Mouse (Mus musculus): Measurements from ENCODE around the gene Ube2s. TPM values are rescaled to one million over a fixed set of nuclear protein-coding genes. Genes with fewer than 3 reads are reported as not detected.
A peak's percentile ranks its signal among the peaks of the same experiment; 100 is the strongest.
"Not testable (repeated sequence)": the region's sequence is repeated elsewhere in the genome, so short reads cannot be mapped to it uniquely, and the experiment has no call there.

The Ube2s gene
- polyA plus RNA-seq, 1 experiment from 2014 or later: 292 TPM

- Histone ChIP-seq H3K4me2 (no peak overlapping the region), H3K4me1 (replicated peaks) (peaks cover 7% of the 10 kb centered on the region), H3K9ac (no peak overlapping the region), H3K36me3 (no peaks in the 10 kb centered on the region), H3K9me3 (replicated peaks) (no peaks in the 10 kb centered on the region), H3K27ac (no peak overlapping the region), H3K4me3 (replicated peaks) (no peak overlapping the region), H3K27me3 (no peaks in the 10 kb centered on the region)
- ATAC-seq (ENCODE audit: low read depth): no peak
- no peak for DNase-seq
Measured at GRCm38 (mm10) chr7:4816559-4816958, 4.2 kb upstream of the Ube2s start.

- DNase-seq: no peak
- Histone ChIP-seq H3K27ac (peak overlapping the region; percentile 92), H3K4me2 (peak overlapping the region; percentile 89), H3K27me3 (no peaks in the 10 kb centered on the region), H3K36me3 (peaks cover 33% of the 10 kb centered on the region), H3K9me3 (replicated peaks) (no peaks in the 10 kb centered on the region), H3K9ac (peak overlapping the region; percentile 80), H3K4me3 (replicated peaks) (peak overlapping the region; percentile 88), H3K4me1 (replicated peaks) (peaks cover 37% of the 10 kb centered on the region)
- 11% methylated on average over 8 of the region's 8 CpGs for WGBS (ENCODE audit: insufficient replicate concordance)
- no peak for ATAC-seq (ENCODE audit: low read depth)
Measured at GRCm38 (mm10) chr7:4813105-4813791, 858 bp upstream of the Ube2s start.

DNA sequence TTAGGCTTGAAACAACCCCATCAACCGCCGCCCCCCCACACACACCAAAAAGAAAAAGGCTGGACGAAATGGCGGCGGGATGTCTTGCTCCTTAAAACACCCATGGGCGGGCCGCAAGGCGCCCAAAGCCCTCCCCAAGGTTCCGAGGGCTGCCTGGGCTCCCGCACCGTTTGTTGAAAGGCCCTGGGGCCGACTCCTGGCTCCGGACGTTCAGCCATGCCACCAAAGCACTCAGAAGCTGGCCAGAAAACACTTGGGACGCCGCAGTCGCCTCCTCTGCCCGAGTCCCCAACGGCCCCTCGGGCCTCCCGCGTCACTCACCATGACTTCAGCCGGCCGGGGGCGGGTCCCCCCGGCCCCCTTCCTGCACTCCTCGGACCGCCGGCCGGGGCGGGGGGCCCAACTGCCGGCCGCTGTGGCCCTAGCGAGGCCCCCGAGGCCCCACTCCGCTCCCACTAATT is 518 bp downstream of the Ube2s start:
- Histone ChIP-seq H3K4me3 (replicated peaks) (peak overlapping the region; percentile 88), H3K27ac (peak overlapping the region; percentile 92), H3K36me3 (peaks cover 44% of the 10 kb centered on the region), H3K27me3 (no peaks in the 10 kb centered on the region), H3K9me3 (replicated peaks) (no peaks in the 10 kb centered on the region), H3K4me1 (replicated peaks) (peaks cover 48% of the 10 kb centered on the region), H3K9ac (peak overlapping the region; percentile 100), H3K4me2 (peak overlapping the region; percentile 89)
- DNase-seq (no peak), ATAC-seq (ENCODE audit: low read depth) (no peak; the same call in 1 of the 2 replicates)
- WGBS (ENCODE audit: insufficient replicate concordance): 1% methylated on average over 30 of the region's 36 CpGs

DNA sequence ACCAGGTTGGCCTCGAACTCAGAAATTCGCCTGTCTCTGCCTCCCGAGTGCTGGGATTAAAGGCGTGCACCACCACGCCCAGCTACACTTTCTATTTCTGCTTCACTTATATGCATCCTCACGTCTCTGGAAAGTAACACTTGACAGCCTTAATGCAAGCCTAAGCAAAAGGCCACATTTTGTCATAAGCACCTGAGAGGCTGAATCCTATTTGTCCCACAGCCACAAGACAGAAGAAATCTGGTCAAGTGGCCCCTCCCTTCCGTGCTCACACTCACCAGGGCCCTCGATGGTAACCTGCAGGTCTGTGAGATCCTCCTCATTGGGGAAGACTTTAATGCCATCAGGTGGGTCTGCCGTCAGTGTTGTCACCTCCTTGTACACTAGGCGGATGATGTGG is 1.3 kb downstream of the Ube2s start:
- DNase-seq; H3K27me3 ChIP-seq; H3K9me3 ChIP-seq (replicated peaks); ATAC-seq (ENCODE audit: low read depth): not testable (repeated sequence)
- 15% methylated on average over 10 of the region's 10 CpGs for WGBS (ENCODE audit: insufficient replicate concordance)
- Histone ChIP-seq H3K27ac (peak overlapping the region; percentile 92), H3K4me3 (replicated peaks) (peak overlapping the region; percentile 88), H3K4me2 (peak overlapping the region; percentile 89), H3K9ac (peak overlapping the region; percentile 100), H3K36me3 (peaks cover 51% of the 10 kb centered on the region), H3K4me1 (replicated peaks) (peaks cover 55% of the 10 kb centered on the region)

DNA sequence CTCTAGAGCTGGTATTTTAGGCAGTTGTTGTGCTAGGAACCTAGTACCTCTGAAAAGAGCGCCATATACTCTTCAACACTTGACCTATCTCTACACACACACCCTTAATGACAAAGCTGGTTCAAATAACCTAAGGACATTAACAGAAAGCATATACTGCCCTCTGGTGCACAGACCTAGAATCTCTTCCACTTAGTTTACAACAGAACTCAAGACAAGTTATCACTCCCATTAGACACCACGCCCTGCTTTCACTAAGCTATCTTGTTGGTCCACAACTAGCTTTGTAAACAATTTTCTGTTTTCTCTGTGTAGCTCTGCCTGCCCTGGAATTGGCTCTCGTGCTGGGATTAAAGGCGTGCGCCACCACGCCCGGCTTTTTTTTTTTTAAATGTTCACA is 5.7 kb downstream of the Ube2s start:
- Histone ChIP-seq H3K4me3 (replicated peaks) (0 out of 2 replicates have a peak overlapping the region, but pooled peaks have one; percentile 2), H3K4me2 (peak overlapping the region; percentile 31), H3K4me1 (replicated peaks) (peaks cover 50% of the 10 kb centered on the region), H3K36me3 (peaks cover 84% of the 10 kb centered on the region), H3K27me3 (no peaks in the 10 kb centered on the region), H3K9ac (peak overlapping the region; percentile 7; the same call in 1 of the 2 replicates), H3K9me3 (replicated peaks) (no peaks in the 10 kb centered on the region), H3K27ac (peak overlapping the region; percentile 86)
- 39% methylated on average over 7 of the region's 7 CpGs for WGBS (ENCODE audit: insufficient replicate concordance)
- DNase-seq (peak; percentile 70), ATAC-seq (ENCODE audit: low read depth) (peak; percentile 85)

- Histone ChIP-seq H3K36me3 (peaks cover 64% of the 10 kb centered on the region), H3K9me3 (replicated peaks) (no peaks in the 10 kb centered on the region), H3K4me3 (replicated peaks) (no peak overlapping the region), H3K27me3 (no peaks in the 10 kb centered on the region), H3K4me2 (no peak overlapping the region), H3K4me1 (replicated peaks) (peaks cover 13% of the 10 kb centered on the region), H3K9ac (no peak overlapping the region), H3K27ac (no peak overlapping the region)
- ATAC-seq (ENCODE audit: low read depth): no peak
- no peak for DNase-seq
Measured at GRCm38 (mm10) chr7:4802247-4802646, 10.1 kb downstream of the Ube2s start.

DNA sequence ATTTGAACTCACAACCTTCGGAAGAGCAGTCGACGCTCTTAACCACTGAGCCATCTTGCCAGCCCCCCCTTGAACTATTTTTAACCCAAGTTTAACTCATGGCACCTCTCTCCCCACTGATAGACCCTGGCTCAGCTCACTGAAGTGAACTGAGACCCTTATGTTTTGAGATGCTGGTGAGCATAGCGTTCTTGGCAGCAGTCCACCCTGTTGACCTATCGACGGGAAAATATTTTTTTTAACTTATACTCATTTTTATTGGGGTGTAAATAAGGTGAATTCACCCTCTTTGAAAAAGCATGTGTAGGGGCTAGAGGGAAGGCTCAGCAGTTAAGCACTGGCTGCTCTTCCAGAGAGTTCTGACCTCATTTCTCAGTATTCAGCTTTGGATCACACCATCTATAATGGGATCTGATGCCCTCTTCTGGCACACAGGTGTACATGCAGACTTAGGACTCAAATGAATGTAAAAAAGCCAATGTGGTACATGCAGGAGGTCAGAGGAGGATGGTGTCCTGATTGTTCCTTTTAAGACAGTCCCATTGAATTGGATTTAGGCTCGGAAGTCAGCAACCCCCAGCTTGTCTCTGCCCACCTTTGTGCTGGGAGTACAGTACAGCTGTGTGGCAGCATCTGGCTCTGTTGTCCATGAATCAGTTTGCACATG is 16.5 kb downstream of the Ube2s start:
- whole genome bisulfite sequencing (ENCODE audit: insufficient replicate concordance): 66% methylated on average over 7 of the region's 7 CpGs
- ATAC-seq (ENCODE audit: low read depth) (no peak), DNase-seq (no peak)
- H3K36me3 ChIP-seq: peaks cover 53% of the 10 kb centered on the region
- peaks cover 35% of the 10 kb centered on the region for H3K4me1 ChIP-seq (replicated peaks)
- no peak overlapping the region for H3K4me3 ChIP-seq (replicated peaks)
- no peak overlapping the region for H3K9ac ChIP-seq
- H3K27me3 ChIP-seq: no peaks in the 10 kb centered on the region
- no peak overlapping the region for H3K4me2 ChIP-seq
- no peaks in the 10 kb centered on the region for H3K9me3 ChIP-seq (replicated peaks)
- H3K27ac ChIP-seq: no peak overlapping the region; the same call in none of the 2 replicates

- WGBS (ENCODE audit: insufficient replicate concordance): 50% methylated on average over 3 of the region's 3 CpGs
- Histone ChIP-seq H3K27me3 (no peaks in the 10 kb centered on the region), H3K9me3 (replicated peaks) (no peaks in the 10 kb centered on the region), H3K27ac (peak overlapping the region; percentile 95), H3K4me3 (replicated peaks) (peak overlapping the region; percentile 92), H3K4me1 (replicated peaks) (peaks cover 41% of the 10 kb centered on the region), H3K36me3 (peaks cover 53% of the 10 kb centered on the region), H3K9ac (peak overlapping the region; percentile 96), H3K4me2 (peak overlapping the region; percentile 82)
- DNase-seq (no peak), ATAC-seq (ENCODE audit: low read depth) (0 out of 2 replicates have a peak, but pooled peaks have one; percentile 4)
Measured at GRCm38 (mm10) chr7:4794631-4795168, 17.7 kb downstream of the Ube2s start.

- Histone ChIP-seq H3K27me3 (no peaks in the 10 kb centered on the region), H3K36me3 (peaks cover 47% of the 10 kb centered on the region), H3K9ac (peak overlapping the region; percentile 96), H3K4me3 (replicated peaks) (peak overlapping the region; percentile 92), H3K4me1 (replicated peaks) (peaks cover 49% of the 10 kb centered on the region), H3K27ac (peak overlapping the region; percentile 95), H3K4me2 (peak overlapping the region; percentile 82), H3K9me3 (replicated peaks) (no peaks in the 10 kb centered on the region)
- ATAC-seq (ENCODE audit: low read depth) (no peak), DNase-seq (no peak)
- 23% methylated on average over 4 of the region's 4 CpGs for WGBS (ENCODE audit: insufficient replicate concordance)
Measured at GRCm38 (mm10) chr7:4793674-4794073, 18.7 kb downstream of the Ube2s start.

DNA sequence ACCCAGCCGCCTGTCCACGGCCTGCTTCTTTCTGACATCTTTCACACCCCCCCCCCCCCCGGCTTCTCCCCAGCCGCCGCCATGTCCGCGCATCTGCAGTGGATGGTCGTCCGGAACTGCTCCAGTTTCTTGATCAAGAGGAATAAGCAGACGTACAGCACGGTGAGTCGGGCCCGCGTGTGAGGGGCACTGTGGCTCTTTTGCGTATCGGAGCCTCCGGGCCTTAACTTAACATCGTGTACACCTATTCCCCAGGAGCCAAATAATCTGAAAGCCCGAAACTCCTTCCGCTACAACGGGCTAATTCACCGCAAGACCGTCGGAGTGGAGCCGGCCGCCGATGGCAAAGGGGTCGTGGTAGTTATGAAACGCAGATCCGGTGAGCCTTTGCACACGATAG is 19.1 kb downstream of the Ube2s start:
- peak overlapping the region; percentile 92 for H3K4me3 ChIP-seq (replicated peaks)
- H3K9ac ChIP-seq: peak overlapping the region; percentile 96
- peak overlapping the region; percentile 82 for H3K4me2 ChIP-seq
- H3K27ac ChIP-seq: peak overlapping the region; percentile 95
- not testable (repeated sequence) for DNase-seq; ATAC-seq (ENCODE audit: low read depth); H3K9me3 ChIP-seq (replicated peaks); H3K27me3 ChIP-seq
- H3K36me3 ChIP-seq: peaks cover 47% of the 10 kb centered on the region
- peaks cover 53% of the 10 kb centered on the region for H3K4me1 ChIP-seq (replicated peaks)
- WGBS (ENCODE audit: insufficient replicate concordance): under 1% methylated on average over 31 of the region's 31 CpGs
